Mouse (Mus musculus) right cerebral cortex, postnatal 4 days (tissue): ENCODE data around the gene Cldnd2.
A peak's percentile ranks its signal among the peaks of the same experiment; 100 is the strongest.
"Not testable (repeated sequence)": the region's sequence is repeated elsewhere in the genome, so short reads cannot be mapped to it uniquely, and the experiment has no call there.

Experiments used
- DNase-seq: peaks from one replicate; pipeline ENCODE4 v3.0.0-alpha.2; 2022

The Cldnd2 gene

GRCm38 (mm10) chr7:43440482-43440881, at the start of gene Cldnd2:
Cldnd2 (plus strand) TSS chr7:43440782.
- DNase-seq, result no peak

GRCm38 (mm10) chr7:43392349-43393121, 48.0 kb upstream of the Cldnd2 start:
- DNase-seq, result no peak

- no peak for DNase-seq
Measured at GRCm38 (mm10) chr7:43399501-43399900, 41.1 kb upstream of the Cldnd2 start.

GRCm38 (mm10) chr7:43402718-43403117, 37.9 kb upstream of the Cldnd2 start:
- no peak for DNase-seq

GRCm38 (mm10) chr7:43407573-43407972, 33.0 kb upstream of the Cldnd2 start:
- DNase-seq, result no peak

- no peak for DNase-seq
Measured at GRCm38 (mm10) chr7:43408131-43408553, 32.4 kb upstream of the Cldnd2 start, which contains the start of gene Siglecg. Siglecg (plus strand) TSS chr7:43408204.

- DNase-seq, result no peak
Measured at GRCm38 (mm10) chr7:43409084-43409483, 31.5 kb upstream of the Cldnd2 start.

- not testable (repeated sequence) for DNase-seq
Measured at GRCm38 (mm10) chr7:43411724-43412123, 28.9 kb upstream of the Cldnd2 start.

GRCm38 (mm10) chr7:43417298-43417697, 23.3 kb upstream of the Cldnd2 start:
- no peak for DNase-seq

- peak; percentile 85 for DNase-seq
Measured at GRCm38 (mm10) chr7:43422995-43423617, 17.5 kb upstream of the Cldnd2 start.

- no peak for DNase-seq
Measured at GRCm38 (mm10) chr7:43423991-43424625, 16.5 kb upstream of the Cldnd2 start.

- no peak for DNase-seq
Measured at GRCm38 (mm10) chr7:43427406-43427805, 13.2 kb upstream of the Cldnd2 start, which contains the start of gene Lim2. Lim2 (plus strand) TSS chr7:43427670.

- DNase-seq, result no peak
Measured at GRCm38 (mm10) chr7:43429500-43429899, 11.1 kb upstream of the Cldnd2 start.

GRCm38 (mm10) chr7:43432891-43433290, 7.7 kb upstream of the Cldnd2 start:
- DNase-seq, result no peak

- no peak for DNase-seq
Measured at GRCm38 (mm10) chr7:43434676-43435075, 5.9 kb upstream of the Cldnd2 start.

- no peak for DNase-seq
Measured at GRCm38 (mm10) chr7:43436341-43437255, 4.0 kb upstream of the Cldnd2 start, which contains the start of gene Nkg7. Nkg7 (plus strand) TSS chr7:43437073.

- no peak for DNase-seq
Measured at GRCm38 (mm10) chr7:43438611-43439010, 2.0 kb upstream of the Cldnd2 start.

- no peak for DNase-seq
Measured at GRCm38 (mm10) chr7:43441071-43441470, 489 bp downstream of the Cldnd2 start.

GRCm38 (mm10) chr7:43442684-43443083, 2.1 kb downstream of the Cldnd2 start:
- no peak for DNase-seq

- peak; percentile 66 for DNase-seq
Measured at GRCm38 (mm10) chr7:43443126-43443916, 2.7 kb downstream of the Cldnd2 start.

- DNase-seq, result peak; percentile 87
Measured at GRCm38 (mm10) chr7:43443917-43444293, 3.3 kb downstream of the Cldnd2 start, which contains the start of the genes Etfb and Gm45233. Etfb (plus strand) TSS chr7:43444083. Gm45233 (plus strand) TSS chr7:43444128.

GRCm38 (mm10) chr7:43447801-43448200, 7.2 kb downstream of the Cldnd2 start:
- DNase-seq, result no peak
